Mouse (Mus musculus) E14TG2a.4 (cell line): ENCODE measurements around the gene Rcl1.

Experiments
- CTCF ChIP-seq: conservative IDR thresholded peaks from 2 replicates; pipeline ENCODE4 v1.5.1; 2014; ENCODE audit warnings: low read length
- NANOG ChIP-seq: IDR thresholded peaks from 2 replicates; pipeline ENCODE4 v1.6.1; 2014; ENCODE audit warnings: borderline replicate concordance, low read length, mixed read lengths

DNA sequence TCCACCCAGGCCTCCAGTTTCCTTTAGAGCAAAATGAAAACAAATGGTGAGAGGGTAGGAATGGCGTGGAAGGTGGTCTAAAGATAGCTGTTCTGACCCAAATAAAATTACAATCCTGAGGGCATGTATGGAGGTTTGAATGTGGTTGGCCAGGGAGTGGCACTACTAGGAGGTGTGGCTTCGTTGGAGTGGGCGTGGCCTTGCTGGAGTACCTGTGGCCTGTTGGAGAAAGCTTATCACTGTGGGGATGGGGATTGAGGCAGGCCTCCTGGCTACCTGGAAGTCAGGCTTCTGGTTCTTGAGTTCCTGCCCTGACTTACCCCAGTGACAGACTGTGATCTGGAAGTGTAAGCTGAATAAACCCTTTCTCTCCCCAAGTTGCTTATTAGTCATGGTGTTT lies 55.2 kb downstream of the Rcl1 start:
- TF ChIP-seq CTCF, result no peak
- no peak for TF ChIP-seq NANOG
